Mouse (Mus musculus) midbrain, postnatal 0 days (tissue): ENCODE data around the gene Slc7a8. TPM values are rescaled to one million over a fixed set of nuclear protein-coding genes. Genes with fewer than 3 reads are reported as not detected.

ENCODE experiments used
- ATAC-seq: fragments of 200-750 bp; cut with Nextera tagmentation; 2 replicates; pipeline ENCODE4 v1.8.0; 2017; ENCODE audit warnings: moderate number of reproducible peaks, mild to moderate bottlenecking, moderate TSS enrichment, moderate library complexity; ENCODE audit not compliant: low FRiP score
- DNase-seq: peaks from one replicate; pipeline ENCODE4 v3.0.0-alpha.2; 2015; ENCODE audit warnings: low spot score
- H3K27ac ChIP-seq: fragments of 300-500 bp; sonication (generic); 2 replicates; pipeline ENCODE4 v1.5.1; 2014; ENCODE audit warnings: low read depth, mild to moderate bottlenecking, low read length, mixed read lengths
- H3K27me3 ChIP-seq: fragments of 300-500 bp; sonication (generic); 2 replicates; pipeline ENCODE4 v1.6.1; 2014; ENCODE audit warnings: low read length, control low read depth, mixed read lengths; ENCODE audit not compliant: insufficient read depth
- H3K36me3 ChIP-seq: fragments of 300-500 bp; sonication (generic); 2 replicates; pipeline ENCODE4 v1.6.1; 2014; ENCODE audit warnings: low read length, control low read depth, mixed read lengths; ENCODE audit not compliant: insufficient read depth
- H3K4me1 ChIP-seq: fragments of 300-500 bp; sonication (generic); 2 replicates; pipeline ENCODE4 v1.6.1; 2014; ENCODE audit warnings: mild to moderate bottlenecking, control low read depth, antibody characterized with exemption, low read length, mixed read lengths; ENCODE audit not compliant: insufficient read depth
- H3K4me2 ChIP-seq: fragments of 300-500 bp; sonication (generic); 2 replicates; pipeline ENCODE4 v1.6.1; 2014; ENCODE audit warnings: low read depth, mild to moderate bottlenecking, low read length, mixed read lengths; ENCODE audit not compliant: poor library complexity, severe bottlenecking
- H3K4me3 ChIP-seq: fragments of 300-500 bp; sonication (generic); 2 replicates; pipeline ENCODE4 v1.5.1; 2014; ENCODE audit warnings: low read depth, mild to moderate bottlenecking, low read length, moderate library complexity
- H3K9ac ChIP-seq: fragments of 300-500 bp; sonication (generic); replicated peaks from 2 replicates; pipeline ENCODE4 v1.6.1; 2014; ENCODE audit warnings: mild to moderate bottlenecking, low read length, moderate library complexity, mixed read lengths; ENCODE audit not compliant: poor library complexity, severe bottlenecking
- H3K9me3 ChIP-seq: fragments of 300-500 bp; sonication (generic); 2 replicates; pipeline ENCODE4 v1.6.1; 2016; ENCODE audit warnings: low read length, control low read depth
- CTCF ChIP-seq: IDR thresholded peaks from 2 replicates; pipeline ENCODE4 v1.5.1; 2016; ENCODE audit warnings: antibody characterized with exemption, mild to moderate bottlenecking
- WGBS: fragments of 180-500 bp; shearing (Covaris S2); extraction: QIAGEN DNeasy Blood & Tissue Kit; methylation state at CpG from one replicate; pipeline ENCODE4 v1.1.7; 2014; 5-methylcytosine and 5-hydroxymethylcytosine counted together
- polyA plus RNA-seq: library from polyadenylated mRNA; unstranded; fragments of >200 nt; fragmentation: Nextera tagmentation; extraction: Ambion mirVana; gene quantifications from 2 replicates; pipeline ENCODE4 v1.2.1, GENCODE M21; 2015
- total RNA-seq: library from RNA; depleted of rRNA; stranded (reverse); fragments of >200 nt; gene quantifications from 2 replicates; pipeline ENCODE4 v1.2.3, GENCODE M21; 2014

Slc7a8 gene
- total and polyA plus RNA-seq, 2 experiments from 2014 or later, result 9.7 to 11.3 TPM

GRCm38 (mm10) chr14:54756382-54756781 lies 25.4 kb downstream of the Slc7a8 start:
- ATAC-seq, result no peak
- WGBS, result 83% methylated on average over 6 of the region's 6 CpGs
- DNase-seq, result no peak

DNA sequence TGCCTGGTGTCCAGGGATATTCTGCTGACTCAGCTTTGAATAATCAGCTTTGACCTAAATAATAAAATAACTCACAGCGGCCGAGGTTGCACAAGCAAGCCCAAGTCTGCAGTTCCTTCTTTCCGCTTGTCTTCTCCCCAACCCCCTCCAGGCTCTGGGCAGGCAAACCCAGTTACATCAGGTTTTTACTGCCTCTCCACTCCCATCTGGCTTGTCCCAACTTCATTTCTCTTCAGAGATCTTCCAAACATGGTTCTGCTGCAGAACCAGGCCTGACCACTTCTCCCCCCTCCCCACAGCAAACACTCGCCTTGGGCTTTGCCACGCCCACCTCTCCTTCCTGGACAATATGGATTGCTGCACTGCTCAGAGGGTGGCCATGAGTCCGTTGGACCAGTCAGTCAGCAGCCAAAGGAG lies 27.1 kb downstream of the Slc7a8 start:
- peak; percentile 78 for ATAC-seq
- 13% methylated on average over 6 of the region's 6 CpGs for WGBS
- H3K9ac ChIP-seq, result no peak overlapping the region

More at GRCm38 (mm10) chr14:54756382-54756781, 25.4 kb downstream of the Slc7a8 start:
- no peak overlapping the region for H3K9ac ChIP-seq
- no peaks in the 10 kb centered on the region; the same call in 1 of the 2 replicates for H3K4me1 ChIP-seq
- H3K4me2 ChIP-seq, result no peak overlapping the region
- no peak overlapping the region for H3K27ac ChIP-seq
- peaks cover 2% of the 10 kb centered on the region; the same call in 1 of the 2 replicates for H3K36me3 ChIP-seq
- no peaks in the 10 kb centered on the region for H3K9me3 ChIP-seq
- no peaks in the 10 kb centered on the region for H3K27me3 ChIP-seq
- no peak overlapping the region for H3K4me3 ChIP-seq
- no peak for TF ChIP-seq CTCF

DNA sequence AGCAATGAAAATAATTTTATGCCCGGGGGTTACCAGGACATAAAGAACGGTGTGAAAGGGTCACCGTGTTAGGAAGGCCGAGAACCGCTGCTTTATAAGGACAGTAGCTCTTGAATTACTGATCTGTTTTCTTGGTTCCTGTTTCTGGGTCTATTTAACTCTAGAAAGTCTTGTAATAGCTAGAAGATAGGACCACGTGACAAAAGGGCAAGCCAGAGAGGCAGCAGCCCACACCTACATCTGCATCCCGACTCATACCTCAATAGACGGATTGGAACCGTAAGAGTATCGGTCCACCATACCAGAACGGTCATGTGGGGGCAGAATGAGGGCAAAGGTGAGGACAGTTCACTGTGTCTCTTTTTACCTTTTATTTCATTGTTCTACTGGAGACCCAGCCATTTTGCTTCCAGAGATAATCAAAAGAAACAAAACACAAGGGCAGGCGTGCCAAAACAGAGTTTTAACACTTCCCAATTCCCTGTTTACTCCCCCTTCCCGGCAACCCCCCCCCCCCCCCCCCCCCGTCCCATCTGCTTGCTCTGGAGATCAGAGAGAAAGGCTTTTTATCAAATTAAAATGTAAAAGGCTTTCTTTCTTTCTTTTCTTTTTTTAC lies 27.7 kb downstream of the Slc7a8 start:
- no peaks in the 10 kb centered on the region for H3K9me3 ChIP-seq
- H3K4me1 ChIP-seq, result no peaks in the 10 kb centered on the region; the same call in 1 of the 2 replicates
- no peaks in the 10 kb centered on the region for H3K27me3 ChIP-seq
- no peak for TF ChIP-seq CTCF
- peak overlapping the region; percentile 32; the same call in 1 of the 2 replicates for H3K27ac ChIP-seq
- no peak overlapping the region for H3K4me3 ChIP-seq
- WGBS, result 68% methylated on average over 13 of the region's 14 CpGs
- no peak overlapping the region for H3K4me2 ChIP-seq
- ATAC-seq, result no peak
- H3K36me3 ChIP-seq, result peaks cover 2% of the 10 kb centered on the region; the same call in 1 of the 2 replicates
- DNase-seq, result no peak
- no peak overlapping the region for H3K9ac ChIP-seq

More for the DNA sequence above, 27.1 kb downstream of the Slc7a8 start:
- Histone ChIP-seq H3K27me3 (no peaks in the 10 kb centered on the region), H3K4me2 (no peak overlapping the region), H3K4me3 (no peak overlapping the region), H3K9me3 (no peaks in the 10 kb centered on the region), H3K4me1 (no peaks in the 10 kb centered on the region; the same call in 1 of the 2 replicates), H3K36me3 (peaks cover 2% of the 10 kb centered on the region; the same call in 1 of the 2 replicates), H3K27ac (peak overlapping the region; percentile 32; the same call in 1 of the 2 replicates)
- DNase-seq, result peak; percentile 57
- no peak for TF ChIP-seq CTCF

- peaks cover 2% of the 10 kb centered on the region; the same call in 1 of the 2 replicates for H3K36me3 ChIP-seq
- no peaks in the 10 kb centered on the region; the same call in 1 of the 2 replicates for H3K4me1 ChIP-seq
- 80% methylated on average over 6 of the region's 6 CpGs for WGBS
- H3K9me3 ChIP-seq, result no peaks in the 10 kb centered on the region
- ATAC-seq, result no peak
- no peaks in the 10 kb centered on the region for H3K27me3 ChIP-seq
- TF ChIP-seq CTCF, result no peak
- 0 out of 2 replicates have a peak overlapping the region, but pooled peaks have one; percentile 12 for H3K27ac ChIP-seq
- H3K4me3 ChIP-seq, result no peak overlapping the region
- H3K4me2 ChIP-seq, result no peak overlapping the region
- no peak overlapping the region for H3K9ac ChIP-seq
- no peak for DNase-seq
Measured at GRCm38 (mm10) chr14:54752938-54753337, 28.8 kb downstream of the Slc7a8 start.

DNA sequence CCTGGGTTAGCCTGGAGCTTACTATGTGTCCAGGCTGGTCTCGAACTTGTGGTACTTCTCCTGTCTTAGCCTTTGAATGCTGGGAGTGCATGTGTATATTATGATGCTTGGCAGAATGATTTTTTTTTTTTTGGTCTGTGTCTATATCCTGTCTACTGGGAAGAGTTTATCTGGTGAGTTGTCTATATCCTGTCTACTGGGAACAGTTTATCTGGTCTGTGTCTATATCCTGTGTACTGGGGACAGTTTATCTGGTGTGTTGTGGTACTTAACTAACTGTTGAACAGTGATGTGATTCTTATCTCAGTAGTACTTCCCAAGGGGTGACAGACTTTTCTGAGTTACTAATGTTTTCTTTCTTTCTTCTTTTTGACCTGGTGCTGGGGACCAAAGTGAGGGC lies 30.0 kb downstream of the Slc7a8 start:
- TF ChIP-seq CTCF, result no peak
- WGBS, result 81% methylated on average over 1 of the region's 1 CpGs
- ATAC-seq, result no peak

DNA sequence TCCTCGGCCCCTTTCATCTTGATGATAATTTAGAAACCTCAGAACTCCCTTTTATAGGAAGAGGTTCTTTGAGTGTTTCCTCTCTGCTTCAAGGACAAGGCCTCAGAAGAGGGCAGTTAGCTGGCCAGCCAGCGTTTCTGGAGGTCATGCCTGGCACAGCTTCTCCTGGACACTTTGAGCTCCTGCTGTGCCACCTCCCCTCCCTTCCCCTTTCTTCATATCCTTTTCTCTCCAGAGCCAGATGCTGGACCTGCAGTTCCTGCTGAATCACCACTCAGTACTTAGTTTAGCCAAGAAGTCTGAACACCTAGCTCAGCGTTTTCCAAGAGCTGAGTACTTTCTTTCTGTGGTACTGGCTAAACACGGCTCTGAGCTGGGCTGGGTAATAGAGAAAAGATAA lies 32.5 kb downstream of the Slc7a8 start:
- Histone ChIP-seq H3K27ac (no peak overlapping the region), H3K4me1 (no peaks in the 10 kb centered on the region; the same call in 1 of the 2 replicates), H3K4me3 (no peak overlapping the region), H3K9me3 (no peaks in the 10 kb centered on the region), H3K36me3 (no peaks in the 10 kb centered on the region), H3K4me2 (no peak overlapping the region), H3K9ac (no peak overlapping the region), H3K27me3 (no peaks in the 10 kb centered on the region)
- 75% methylated on average over 4 of the region's 4 CpGs for WGBS
- no peak for TF ChIP-seq CTCF
- ATAC-seq (no peak), DNase-seq (no peak)

More for the DNA sequence above, 30.0 kb downstream of the Slc7a8 start:
- Histone ChIP-seq H3K4me2 (no peak overlapping the region), H3K27me3 (no peaks in the 10 kb centered on the region), H3K4me3 (no peak overlapping the region), H3K27ac (no peak overlapping the region), H3K9ac (no peak overlapping the region), H3K4me1 (no peaks in the 10 kb centered on the region; the same call in 1 of the 2 replicates), H3K36me3 (peaks cover 2% of the 10 kb centered on the region; the same call in 1 of the 2 replicates), H3K9me3 (no peaks in the 10 kb centered on the region)
- no peak for DNase-seq
